Mouse (Mus musculus): ENCODE data around the gene Arid3c.
A peak's percentile ranks its signal among the peaks of the same experiment; 100 is the strongest.

Arid3c gene

DNA sequence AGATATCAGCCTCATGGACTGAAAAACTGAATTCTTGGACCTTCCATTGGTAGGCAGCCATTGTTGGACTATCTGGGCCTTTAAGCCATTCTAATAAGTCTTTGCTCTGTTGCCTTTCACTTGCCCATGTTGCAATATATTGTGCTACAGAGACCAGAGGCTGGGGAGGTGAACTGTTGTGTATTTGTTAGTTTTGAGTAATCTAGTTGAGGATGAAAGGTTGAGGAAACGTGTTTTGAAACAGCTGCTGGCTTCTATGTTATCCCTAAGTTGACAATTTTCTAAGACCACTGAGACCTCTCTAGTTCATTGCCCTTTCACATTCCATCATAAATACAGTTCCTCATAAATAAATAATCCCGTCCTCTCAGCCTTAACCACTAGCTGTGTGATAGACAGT is 13.2 kb upstream of the Arid3c start:
- no peak for DNase-seq

DNA sequence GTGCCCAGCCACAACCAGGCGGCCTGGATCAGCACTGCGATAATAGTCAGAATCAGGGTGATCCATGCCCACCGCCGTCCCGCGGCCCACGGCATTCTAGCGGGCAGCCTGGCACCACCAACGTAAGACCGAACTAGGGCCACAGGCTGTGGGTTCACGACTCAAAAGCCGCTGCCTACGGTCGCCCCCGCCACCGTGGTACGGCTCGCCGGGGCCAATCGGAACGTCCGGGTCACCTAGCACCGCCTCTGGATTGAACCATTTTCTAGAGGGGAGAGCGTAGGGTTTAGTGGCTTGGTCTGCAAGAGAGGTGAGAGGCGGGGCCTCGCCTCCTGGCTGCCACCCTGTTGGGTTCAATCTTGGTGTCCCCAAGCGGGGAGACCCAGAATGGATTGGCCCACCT is 10.2 kb upstream of the Arid3c start:
- DNase-seq: peak; percentile 95 to 96

DNA sequence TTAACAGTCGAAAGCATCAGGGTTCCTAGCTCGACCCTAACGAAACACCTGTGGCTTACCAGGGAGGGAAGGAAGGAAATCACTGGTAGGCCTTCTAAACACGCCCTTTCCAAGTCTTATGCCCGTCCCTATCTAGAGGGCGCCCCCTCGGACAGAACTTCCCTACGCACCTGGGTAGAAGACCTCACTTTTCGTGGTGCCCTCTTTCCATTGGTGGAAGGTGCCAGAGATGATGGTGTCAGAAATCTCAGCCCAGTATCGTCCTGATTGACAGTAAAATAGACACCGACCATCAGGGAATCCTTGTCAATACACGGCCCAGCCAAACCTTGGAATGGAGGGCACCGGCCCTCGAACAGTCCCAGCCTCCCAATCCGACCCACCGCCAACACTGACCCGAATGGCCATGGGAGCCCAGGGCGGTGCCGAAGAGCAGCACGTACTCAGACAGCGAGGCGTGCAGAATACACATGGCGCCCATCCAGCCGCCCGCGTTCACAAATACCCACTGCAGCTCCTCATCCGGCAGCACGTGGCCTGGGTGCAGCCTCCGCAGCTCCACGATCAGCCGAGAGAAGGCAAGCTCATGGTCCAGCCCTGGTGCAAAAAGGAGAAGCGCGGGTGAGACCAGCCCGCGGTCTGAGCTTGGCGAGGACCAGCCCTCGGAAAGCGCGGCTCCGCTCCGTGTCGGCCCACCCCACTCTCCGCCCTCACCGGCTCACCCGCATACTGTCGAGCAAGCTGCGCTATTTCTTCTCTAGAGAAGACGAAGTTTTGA is 9.6 kb upstream of the Arid3c start:
- DNase-seq: peak; percentile 52 to 78

DNA sequence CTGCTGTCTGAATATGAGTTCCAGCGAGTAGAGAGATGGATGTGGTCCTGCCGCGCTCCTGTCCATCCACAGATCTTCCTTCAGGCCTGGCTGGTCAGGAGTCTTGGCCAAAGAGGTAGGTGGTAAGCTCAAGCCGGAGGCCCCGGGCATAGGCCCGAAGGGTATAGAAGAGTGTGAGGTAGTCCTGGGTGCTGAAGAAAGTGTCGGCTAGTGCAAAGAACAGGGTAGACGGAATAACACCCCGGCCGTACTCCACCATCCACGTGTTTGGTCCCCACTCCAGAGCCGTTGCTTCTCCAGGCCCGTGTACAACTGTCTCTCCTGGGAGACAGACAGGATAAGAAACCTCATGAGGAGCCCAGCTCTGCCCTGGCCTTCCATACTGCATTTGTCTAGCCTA is 8.3 kb upstream of the Arid3c start:
- DNase-seq: no peak

DNA sequence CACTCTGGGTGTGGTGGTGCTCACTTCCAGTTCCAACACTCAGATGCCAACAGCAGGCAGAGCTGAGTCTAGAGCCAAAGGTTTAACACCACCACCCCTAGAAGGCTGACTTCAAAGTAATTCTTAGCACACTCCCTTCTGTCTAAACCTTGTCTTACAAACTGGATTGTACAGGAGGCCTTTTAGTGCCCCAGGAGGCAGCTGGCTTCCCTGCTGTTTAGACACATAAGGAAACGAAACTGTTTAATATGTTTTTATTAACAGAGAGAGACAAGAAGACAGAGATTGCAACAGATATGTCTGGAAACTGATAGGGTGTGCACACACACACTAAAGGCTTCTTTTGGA is 7.3 kb upstream of the Arid3c start:
- DNase-seq: no peak

DNA sequence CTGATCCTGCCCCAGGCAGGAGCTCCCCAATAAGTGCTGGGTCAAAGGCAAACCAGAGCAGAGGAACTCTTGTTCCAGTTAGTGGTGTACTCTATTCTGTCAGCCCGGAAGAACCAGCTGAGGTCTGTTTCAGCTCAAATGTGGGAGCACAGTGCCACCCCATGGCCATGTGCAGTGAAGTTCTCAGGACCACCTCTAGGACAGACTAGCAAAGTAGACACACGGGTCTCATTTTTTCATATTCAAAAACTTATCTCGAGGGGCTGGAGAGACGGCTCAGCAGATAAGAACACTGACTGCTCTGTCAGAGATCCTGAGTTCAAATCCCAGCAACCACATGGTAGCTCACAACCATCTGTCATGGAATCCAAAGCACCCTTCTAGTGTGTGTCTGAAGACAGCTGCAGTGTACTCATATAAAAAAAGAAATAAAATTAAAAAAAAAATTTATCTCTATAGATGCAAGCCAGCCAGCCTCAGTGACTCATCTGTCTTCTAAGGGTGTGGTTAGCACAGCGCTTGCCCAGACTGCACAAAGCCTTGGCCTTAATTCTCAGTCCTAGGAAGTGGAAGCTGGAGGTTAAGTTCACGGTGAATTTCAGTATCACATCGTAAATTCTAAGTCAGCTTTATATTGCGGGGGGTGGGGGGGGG is 6.8 kb upstream of the Arid3c start:
- DNase-seq: peak; percentile 79 to 88

DNA sequence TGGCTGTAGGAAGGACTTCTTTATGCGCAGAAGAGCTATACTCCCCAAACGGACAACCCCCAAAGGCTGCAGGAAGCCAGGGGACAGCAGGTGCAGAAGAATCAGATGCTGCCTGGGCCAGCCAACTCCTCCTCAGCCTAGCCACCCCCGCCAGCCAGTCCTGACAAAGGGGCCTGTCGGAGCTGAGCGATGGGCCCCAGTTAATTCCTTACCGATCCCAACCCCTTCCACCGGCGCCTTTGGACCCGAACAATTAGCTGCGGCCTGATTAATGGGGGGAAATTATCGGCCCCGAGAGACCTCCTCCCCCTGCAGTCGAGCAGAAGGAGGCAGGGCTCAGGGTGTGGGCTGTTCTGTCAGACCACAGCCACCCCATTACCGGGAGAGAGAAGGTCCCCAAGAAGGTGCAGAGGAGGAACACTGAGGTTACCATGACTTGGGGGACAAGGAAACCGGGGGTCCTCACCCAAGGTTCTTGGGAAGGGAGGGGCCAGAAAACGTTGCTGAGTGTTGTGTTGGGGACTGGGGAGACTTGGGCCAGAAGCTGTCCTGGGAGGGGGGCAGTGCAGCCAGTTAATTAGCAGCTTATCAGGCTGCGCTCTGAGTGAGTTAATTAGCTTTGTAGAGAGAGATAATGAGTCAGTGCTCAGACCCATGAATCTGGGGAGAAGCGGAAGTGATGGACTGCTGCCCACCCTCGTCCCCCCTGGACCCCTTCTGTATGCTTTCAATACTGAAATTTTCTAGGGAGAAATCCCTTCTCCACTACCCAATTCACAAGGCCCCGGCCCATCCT is 3.9 kb downstream of the Arid3c start:
- DNase-seq: no peak

- DNase-seq: peak; percentile 93 to 97
These were observed 8.0 kb downstream of the Arid3c start, which contains the start of gene Dctn3 for GRCm38 (mm10) chr4:41722918-41723351. Dctn3 (minus strand) TSS chr4:41723170.

DNA sequence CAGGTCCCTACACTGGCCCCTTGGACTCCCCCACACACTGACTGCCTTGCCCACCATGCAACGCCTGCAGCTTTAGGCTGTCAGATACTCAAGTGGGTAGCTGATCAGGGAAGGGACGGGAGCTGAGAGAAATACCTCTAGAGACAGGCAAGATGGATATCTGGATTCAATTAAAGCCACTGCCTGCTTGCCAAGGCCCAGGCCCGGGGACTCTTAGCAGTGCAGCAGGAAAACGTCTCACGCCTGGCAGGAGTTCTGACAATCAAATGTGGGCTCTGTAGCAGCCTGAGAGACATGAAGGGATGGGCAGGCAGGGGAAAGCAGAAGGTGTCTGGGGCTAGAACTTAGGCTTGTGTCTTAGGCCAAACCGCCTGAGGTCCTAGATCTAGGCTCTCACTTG is 14.1 kb downstream of the Arid3c start:
- DNase-seq: no peak

DNA sequence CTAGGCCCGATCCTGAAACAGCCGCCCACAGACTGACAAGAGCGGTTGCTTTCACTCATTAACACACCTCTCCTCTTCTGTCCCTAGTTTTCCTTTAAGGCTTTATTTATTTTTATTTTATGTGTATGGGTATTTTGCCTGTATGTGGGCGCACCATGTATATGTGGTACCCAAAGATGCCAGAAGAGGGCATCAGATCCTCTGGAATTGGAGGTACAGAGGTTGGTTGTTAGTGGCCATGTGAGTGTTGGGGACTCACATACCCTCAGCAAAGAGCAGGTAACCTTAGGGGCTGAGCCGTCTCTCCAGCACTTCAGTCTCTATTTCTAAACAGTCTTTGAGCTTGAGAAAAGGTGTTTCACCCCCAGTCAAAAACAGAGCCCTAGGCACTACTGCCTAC is 15.3 kb downstream of the Arid3c start:
- DNase-seq: peak; percentile 54 to 72

DNA sequence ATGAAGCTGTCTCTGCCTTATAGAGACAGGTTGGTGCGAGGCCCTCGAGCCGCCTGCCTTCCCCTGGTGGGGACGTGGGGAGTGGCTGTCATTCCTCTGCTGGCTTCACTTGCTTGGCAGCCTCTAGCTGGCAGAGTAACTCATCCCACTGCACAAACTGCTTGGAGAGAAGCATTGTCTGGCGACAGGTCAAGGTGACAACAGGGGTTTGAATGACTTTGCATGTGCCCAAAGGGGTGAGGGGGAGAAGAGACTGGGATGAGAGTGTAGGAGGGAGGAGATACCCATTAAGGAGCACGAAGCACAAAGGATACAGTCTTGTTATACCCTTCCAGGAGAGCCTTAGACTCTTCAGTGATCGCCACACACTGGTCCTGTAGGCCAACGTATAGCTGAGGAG is 15.9 kb downstream of the Arid3c start:
- no peak for DNase-seq

- DNase-seq: peak; percentile 74 to 83
These were observed 16.7 kb downstream of the Arid3c start for GRCm38 (mm10) chr4:41714276-41714675.

GRCm38 (mm10) chr4:41713197-41714067 is 17.5 kb downstream of the Arid3c start, which contains the start of gene Rpp25l:
Rpp25l (minus strand) TSS chr4:41713534.
- DNase-seq: peak; percentile 82 to 95

DNA sequence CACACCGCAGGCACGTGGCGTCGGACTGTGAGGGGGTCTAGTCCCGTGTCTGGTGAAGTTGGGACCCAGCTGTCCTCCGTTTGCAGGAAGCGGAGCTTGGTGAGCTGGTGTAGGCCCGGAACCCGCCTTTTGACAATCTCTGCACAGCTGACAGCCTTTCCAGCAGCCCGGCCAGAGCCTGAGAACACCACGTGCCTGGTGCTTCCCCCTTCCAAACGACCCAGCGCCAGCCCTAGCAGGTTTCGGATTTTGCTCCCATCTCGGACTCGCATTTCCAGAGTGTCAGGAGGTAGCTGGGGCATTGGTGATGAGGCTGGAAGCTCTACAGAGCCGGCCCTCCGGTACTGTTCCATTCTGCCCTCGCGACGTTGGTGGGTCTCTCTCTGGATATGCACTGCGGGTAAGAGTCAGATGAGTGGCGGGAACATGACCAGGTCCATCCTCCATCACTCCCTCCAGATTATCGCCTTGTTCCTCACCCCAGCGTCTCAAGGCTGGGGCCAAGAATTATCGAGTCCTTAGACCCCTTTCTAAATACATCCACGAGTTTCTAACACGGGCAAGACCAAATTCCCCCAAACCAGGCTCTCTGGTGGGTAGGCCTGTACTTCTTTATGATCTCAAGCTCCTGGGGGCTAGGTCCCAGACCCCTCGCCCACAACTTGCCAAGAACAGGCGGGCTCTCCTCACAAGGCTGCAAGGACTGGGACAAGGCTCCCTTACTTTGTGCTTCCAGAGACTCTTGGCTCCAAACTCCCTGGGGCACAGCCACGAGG is 18.3 kb downstream of the Arid3c start:
- DNase-seq: peak; percentile 34 to 39

- DNase-seq: no peak
These were observed 19.1 kb downstream of the Arid3c start for GRCm38 (mm10) chr4:41711705-41712375.

GRCm38 (mm10) chr4:41710229-41710628 is 20.7 kb downstream of the Arid3c start:
- DNase-seq: no peak

- DNase-seq: peak; percentile 38 to 74
These were observed 22.7 kb downstream of the Arid3c start for GRCm38 (mm10) chr4:41708192-41708745.

- peak; percentile 83 to 86 for DNase-seq
These were observed 23.9 kb downstream of the Arid3c start for GRCm38 (mm10) chr4:41707011-41707535.

DNA sequence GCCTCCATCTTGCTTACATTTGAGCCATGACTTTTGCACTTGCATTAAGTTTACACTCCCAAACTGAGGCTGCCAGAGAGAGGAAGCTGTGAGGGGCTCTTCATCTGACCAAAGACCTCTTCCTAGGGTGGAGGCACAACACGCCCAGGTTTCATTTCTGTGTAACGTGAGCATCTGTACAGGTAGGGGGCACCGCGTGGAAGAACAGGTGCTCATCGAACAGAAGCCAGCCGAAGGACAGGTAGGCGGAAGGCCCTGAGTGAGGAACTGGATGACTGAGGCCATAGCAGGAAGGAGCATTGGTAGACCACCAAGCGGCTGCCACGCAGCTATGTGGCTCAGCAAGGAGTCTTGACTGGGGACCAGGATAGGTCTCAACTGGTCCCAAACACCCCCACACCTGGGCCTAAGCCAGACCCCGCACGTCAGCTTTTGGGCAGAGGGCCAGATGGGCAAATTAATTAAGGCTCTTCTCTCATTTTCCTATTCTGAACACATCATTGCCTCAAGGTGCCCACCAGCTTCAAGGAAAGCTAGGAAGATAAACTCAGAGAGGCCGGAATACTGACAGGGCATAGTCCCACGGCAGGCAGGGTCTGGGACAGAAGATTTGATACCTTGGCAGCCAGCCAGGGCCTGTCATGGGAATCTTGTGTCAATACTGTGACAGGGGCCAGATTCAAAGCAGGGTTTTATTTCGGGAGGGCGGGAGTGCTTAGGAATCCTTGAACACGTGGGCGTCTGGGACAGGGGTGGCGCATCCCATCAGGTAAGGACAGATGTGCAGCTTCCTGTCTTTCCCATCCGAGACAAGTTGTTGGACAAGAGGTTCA is 24.8 kb downstream of the Arid3c start:
- DNase-seq: peak in 1 of 2 experiments; percentile 38

Data from kidney, postnatal 36 days (tissue).